ENCODE assay signal across 12 mouse cellular contexts in genomic region chr17:34913930-34914665, GRCm38 (mm10). TPM values are rescaled to one million over a fixed set of nuclear protein-coding genes. Genes with fewer than 3 reads are reported as not detected.
A peak's percentile ranks its signal among the peaks of the same experiment; 100 is the strongest.
DNase-seq lines count a peak whose midpoint lies in the region; ATAC-seq and TF ChIP-seq lines count a peak whose summit lies in the region.
"Had no signal": no experiment of that assay in that cellular context is flagged by ENCODE, and none has a peak within 500 bp of the region (broad histone marks: within the 10 kb centered on the region; RNA-seq: fewer than 3 reads in every experiment).

Gene Slc44a4 (plus strand): TSS chr17:34914466.

- no peak for TF ChIP-seq CTCF in midbrain, postnatal 0 days (IDR thresholded peaks at IDR 0.05)
- no peak for TF ChIP-seq CTCF in forebrain, postnatal 0 days (IDR thresholded peaks at IDR 0.05; ENCODE audit: low read depth)

- DNase-seq in forebrain, embryonic 10.5 days (ENCODE audit: extremely low spot score, low spot score): no peak
- DNase-seq in midbrain, postnatal 0 days (ENCODE audit: low spot score): no peak
- DNase-seq in limb, embryonic 10.5 days (ENCODE audit: low spot score): no peak
- DNase-seq in adrenal gland, postnatal 14 days: no peak
- DNase-seq in forebrain, postnatal 0 days: no peak

- H3K27ac ChIP-seq in forebrain, embryonic 10.5 days: peak within 1 kb of the TSS; percentile 48; the same call in 1 of the 2 replicates
- no peak within 1 kb of the TSS for H3K27ac ChIP-seq in forebrain, embryonic 12.5 days
- H3K27ac ChIP-seq in midbrain, embryonic 13.5 days: no peak within 1 kb of the TSS; the same call in 1 of the 2 replicates
- H3K27ac ChIP-seq in midbrain, postnatal 0 days (ENCODE audit: low read depth, low read length): no peak within 1 kb of the TSS
- peak within 1 kb of the TSS; percentile 61 for H3K27ac ChIP-seq in limb, embryonic 10.5 days
- H3K27ac ChIP-seq in stomach, embryonic 16.5 days (ENCODE audit: low read length): peak within 1 kb of the TSS; percentile 79
- no peak within 1 kb of the TSS for H3K27ac ChIP-seq in forebrain, postnatal 0 days (ENCODE audit: low read depth, low read length)

- H3K9me3 ChIP-seq in forebrain, embryonic 10.5 days: no peaks in the 10 kb centered on the region
- H3K9me3 ChIP-seq in forebrain, embryonic 12.5 days: no peaks in the 10 kb centered on the region
- H3K9me3 ChIP-seq in midbrain, embryonic 13.5 days: no peaks in the 10 kb centered on the region
- no peaks in the 10 kb centered on the region for H3K9me3 ChIP-seq in midbrain, postnatal 0 days (ENCODE audit: low read length)
- no peaks in the 10 kb centered on the region for H3K9me3 ChIP-seq in limb, embryonic 10.5 days (replicated peaks)
- no peaks in the 10 kb centered on the region for H3K9me3 ChIP-seq in stomach, embryonic 16.5 days (replicated peaks; ENCODE audit: control insufficient read depth, low read length)
- no peaks in the 10 kb centered on the region for H3K9me3 ChIP-seq in forebrain, postnatal 0 days (ENCODE audit: low read length)

- H3K27me3 ChIP-seq in forebrain, embryonic 10.5 days (ENCODE audit: poor library complexity, severe bottlenecking): no peaks in the 10 kb centered on the region
- H3K27me3 ChIP-seq in forebrain, embryonic 12.5 days: no peaks in the 10 kb centered on the region
- H3K27me3 ChIP-seq in midbrain, embryonic 13.5 days: no peaks in the 10 kb centered on the region
- H3K27me3 ChIP-seq in midbrain, postnatal 0 days (ENCODE audit: insufficient read depth, low read length): no peaks in the 10 kb centered on the region
- H3K27me3 ChIP-seq in limb, embryonic 10.5 days (ENCODE audit: low read depth, poor library complexity, severe bottlenecking): no peaks in the 10 kb centered on the region
- no peaks in the 10 kb centered on the region for H3K27me3 ChIP-seq in stomach, embryonic 16.5 days (ENCODE audit: control insufficient read depth, insufficient read depth, low read length)
- no peaks in the 10 kb centered on the region for H3K27me3 ChIP-seq in forebrain, postnatal 0 days (ENCODE audit: insufficient read depth, low read length)

- ATAC-seq in forebrain, embryonic 12.5 days (ENCODE audit: low FRiP score): no peak
- ATAC-seq in midbrain, embryonic 13.5 days: no peak
- ATAC-seq in midbrain, postnatal 0 days (ENCODE audit: low FRiP score): no peak
- ATAC-seq in stomach, embryonic 16.5 days (ENCODE audit: insufficient read depth, low FRiP score): 0 out of 2 replicates have a peak, but pooled peaks have one; percentile 30
- ATAC-seq in forebrain, postnatal 0 days: no peak
- ATAC-seq: forebrain, embryonic 16.5 days had no signal

- H3K4me1 ChIP-seq in forebrain, embryonic 10.5 days: peaks cover 16% of the 10 kb centered on the region
- no peaks in the 10 kb centered on the region for H3K4me1 ChIP-seq in forebrain, embryonic 12.5 days
- no peaks in the 10 kb centered on the region for H3K4me1 ChIP-seq in midbrain, embryonic 13.5 days (replicated peaks)
- no peaks in the 10 kb centered on the region for H3K4me1 ChIP-seq in midbrain, postnatal 0 days (ENCODE audit: insufficient read depth, low read length)
- H3K4me1 ChIP-seq in limb, embryonic 10.5 days: peaks cover 20% of the 10 kb centered on the region
- H3K4me1 ChIP-seq in stomach, embryonic 16.5 days (ENCODE audit: control insufficient read depth, insufficient read depth, low read length): peaks cover 5% of the 10 kb centered on the region
- no peaks in the 10 kb centered on the region for H3K4me1 ChIP-seq in forebrain, postnatal 0 days (ENCODE audit: insufficient read depth)

- H3K36me3 ChIP-seq in forebrain, embryonic 10.5 days (replicated peaks): peaks cover 52% of the 10 kb centered on the region
- peaks cover 51% of the 10 kb centered on the region for H3K36me3 ChIP-seq in forebrain, embryonic 12.5 days (replicated peaks)
- peaks cover 51% of the 10 kb centered on the region for H3K36me3 ChIP-seq in midbrain, embryonic 13.5 days
- H3K36me3 ChIP-seq in midbrain, postnatal 0 days (ENCODE audit: insufficient read depth, low read length): peaks cover 44% of the 10 kb centered on the region
- peaks cover 53% of the 10 kb centered on the region for H3K36me3 ChIP-seq in limb, embryonic 10.5 days
- peaks cover 33% of the 10 kb centered on the region for H3K36me3 ChIP-seq in stomach, embryonic 16.5 days (ENCODE audit: control insufficient read depth, insufficient read depth, low read length)
- H3K36me3 ChIP-seq in forebrain, postnatal 0 days (ENCODE audit: insufficient read depth): peaks cover 47% of the 10 kb centered on the region

- H3K4me3 ChIP-seq in forebrain, embryonic 10.5 days: peak within 1 kb of the TSS; percentile 11; the same call in 1 of the 2 replicates
- no peak within 1 kb of the TSS for H3K4me3 ChIP-seq in forebrain, embryonic 12.5 days (replicated peaks)
- H3K4me3 ChIP-seq in midbrain, embryonic 13.5 days (replicated peaks): no peak within 1 kb of the TSS
- H3K4me3 ChIP-seq in midbrain, postnatal 0 days (ENCODE audit: low read depth, low read length): no peak within 1 kb of the TSS
- H3K4me3 ChIP-seq in limb, embryonic 10.5 days: peak within 1 kb of the TSS; percentile 20; the same call in 1 of the 2 replicates
- H3K4me3 ChIP-seq in stomach, embryonic 16.5 days (replicated peaks; ENCODE audit: low read length): peak within 1 kb of the TSS; percentile 34
- no peak within 1 kb of the TSS for H3K4me3 ChIP-seq in forebrain, postnatal 0 days (ENCODE audit: low read depth, low read length)

- H3K9ac ChIP-seq in forebrain, embryonic 12.5 days: no peak within 1 kb of the TSS
- H3K9ac ChIP-seq in midbrain, embryonic 13.5 days (replicated peaks): peak within 1 kb of the TSS; percentile 32; the same call in 1 of the 2 replicates
- no peak within 1 kb of the TSS for H3K9ac ChIP-seq in midbrain, postnatal 0 days (replicated peaks; ENCODE audit: low read length, poor library complexity, severe bottlenecking)
- H3K9ac ChIP-seq in stomach, embryonic 16.5 days (ENCODE audit: low read length): peak within 1 kb of the TSS; percentile 62
- H3K9ac ChIP-seq in forebrain, postnatal 0 days: no peak within 1 kb of the TSS

- H3K4me2 ChIP-seq in forebrain, embryonic 12.5 days: no peak within 1 kb of the TSS
- no peak within 1 kb of the TSS for H3K4me2 ChIP-seq in midbrain, embryonic 13.5 days (replicated peaks)
- H3K4me2 ChIP-seq in midbrain, postnatal 0 days (ENCODE audit: low read depth, low read length, poor library complexity, severe bottlenecking): no peak within 1 kb of the TSS
- peak within 1 kb of the TSS; percentile 44 for H3K4me2 ChIP-seq in stomach, embryonic 16.5 days (ENCODE audit: low read depth, low read length)
- H3K4me2 ChIP-seq in forebrain, postnatal 0 days (ENCODE audit: low read depth): no peak within 1 kb of the TSS
- H3K4me2 ChIP-seq: midbrain, embryonic 11.5 days had no signal

- WGBS in forebrain, embryonic 10.5 days: 34% methylated on average over 18 of the region's 18 CpGs
- WGBS in forebrain, embryonic 12.5 days: 38% methylated on average over 18 of the region's 18 CpGs
- 36% methylated on average over 18 of the region's 18 CpGs for WGBS in midbrain, embryonic 13.5 days
- WGBS in midbrain, postnatal 0 days: 40% methylated on average over 18 of the region's 18 CpGs
- 33% methylated on average over 18 of the region's 18 CpGs for WGBS in limb, embryonic 10.5 days
- WGBS in stomach, embryonic 16.5 days: 25% methylated on average over 18 of the region's 18 CpGs
- WGBS in forebrain, postnatal 0 days: 33% methylated on average over 18 of the region's 18 CpGs

RNA-seq across cellular contexts. Expression of gene Slc44a4, which starts in this region (rescaled TPM):
- 0.06 and 0.11 TPM in 2 replicates for polyA plus RNA-seq in forebrain, embryonic 10.5 days (2016; fragmentation: Nextera tagmentation; extraction: Ambion mirVana)
- not detected in 2 replicates for polyA plus RNA-seq in forebrain, embryonic 12.5 days (2016; fragmentation: Nextera tagmentation; extraction: Ambion mirVana)
- 0.09 TPM in 1 of 2 replicates, not detected in the other for polyA plus RNA-seq in midbrain, embryonic 13.5 days (2015; fragmentation: Nextera tagmentation; extraction: Ambion mirVana)
- total RNA-seq in midbrain, postnatal 0 days (2014; rRNA removed): 0.49 TPM in 1 of 2 replicates, not detected in the other
- polyA plus RNA-seq in midbrain, postnatal 0 days (2015; fragmentation: Nextera tagmentation; extraction: Ambion mirVana): 0.11 TPM in 1 of 2 replicates, not detected in the other
- polyA plus RNA-seq in limb, embryonic 10.5 days (2016; fragmentation: Nextera tagmentation; extraction: Ambion mirVana): not detected in 2 replicates
- 19.3 and 21.1 TPM in 2 replicates for polyA plus RNA-seq in stomach, embryonic 16.5 days (2015; fragmentation: Nextera tagmentation; extraction: Ambion mirVana)
- 1.5 and 1.7 TPM in 2 replicates for total RNA-seq in adrenal gland, postnatal 14 days (2021)
- not detected in 2 replicates for total RNA-seq in forebrain, postnatal 0 days (2014; rRNA removed)
- 0.06 TPM in 1 of 2 replicates, not detected in the other for polyA plus RNA-seq in forebrain, postnatal 0 days (2015; fragmentation: Nextera tagmentation; extraction: Ambion mirVana)
- total RNA-seq: common myeloid progenitor, adult 5-6 weeks; hematopoietic stem cell, adult 5-6 weeks had no signal
- polyA plus RNA-seq: midbrain, embryonic 11.5 days had no signal

Comparison
In these comparisons a context has a peak if more than half of its experiments do, and no peak if none do; other contexts are left out.
1. RNA of gene Slc44a4 (polyA plus RNA-seq): 19.3 to 21.1 TPM in stomach, embryonic 16.5 days; 0.06 to 0.11 TPM in forebrain, embryonic 10.5 days, 0.11 TPM in midbrain, postnatal 0 days, not detected in forebrain, embryonic 12.5 days, not detected in limb, embryonic 10.5 days, 0.09 TPM in midbrain, embryonic 13.5 days and 0.06 TPM in forebrain, postnatal 0 days; every median in the first group is over 10 times any median in the second.
2. H3K27ac ChIP-seq: peak in forebrain, embryonic 10.5 days (single experiment), limb, embryonic 10.5 days (single experiment) and stomach, embryonic 16.5 days (single experiment); none in forebrain, embryonic 12.5 days (single experiment), midbrain, embryonic 13.5 days (single experiment), midbrain, postnatal 0 days (single experiment) and forebrain, postnatal 0 days (single experiment).
3. H3K4me3 ChIP-seq: peak in forebrain, embryonic 10.5 days (single experiment), limb, embryonic 10.5 days (single experiment) and stomach, embryonic 16.5 days (single experiment); none in forebrain, embryonic 12.5 days (single experiment), midbrain, embryonic 13.5 days (single experiment), midbrain, postnatal 0 days (single experiment) and forebrain, postnatal 0 days (single experiment).
4. H3K9ac ChIP-seq: peak in midbrain, embryonic 13.5 days (single experiment) and stomach, embryonic 16.5 days (single experiment); none in forebrain, embryonic 12.5 days (single experiment), midbrain, postnatal 0 days (single experiment) and forebrain, postnatal 0 days (single experiment).